Mouse (Mus musculus) erythroid progenitor cell, adult 5-6 weeks (primary cell): ENCODE data around the gene Slk. TPM values are rescaled to one million over a fixed set of nuclear protein-coding genes. Genes with fewer than 3 reads are reported as not detected.
"Not testable (repeated sequence)": the region's sequence is repeated elsewhere in the genome, so short reads cannot be mapped to it uniquely, and the experiment has no call there.

Source experiments
- ATAC-seq: replicated peaks from 2 replicates; pipeline ENCODE4 v1.8.0; 2016; ENCODE audit warnings: moderate number of reproducible peaks, mild to moderate bottlenecking, moderate TSS enrichment, inconsistent platforms; ENCODE audit not compliant: poor library complexity, low FRiP score, severe bottlenecking
- total RNA-seq, 2 experiments: library from RNA; stranded (forward) in 1 of 2; stranded (reverse) in 1 of 2; fragments of 150-400 nt in 1 of 2; fragments of 186-747, 209-891 nt in 1 of 2; gene quantifications; 2 replicates each; pipeline versions ENCODE4 v1.2.3 to v1.2.4; 2015 to 2017; ENCODE audit warnings: low replicate concordance in 2 of 2

Gene Slk
- total RNA-seq, 2 experiments from 2014 or later: 134 to 173 TPM

GRCm38 (mm10) chr19:47565031-47565654 is 14.3 kb upstream of the Slk start:
- no peak for ATAC-seq

- no peak for ATAC-seq
These were observed 13.5 kb upstream of the Slk start for GRCm38 (mm10) chr19:47565994-47566393.

GRCm38 (mm10) chr19:47570042-47570441 is 9.4 kb upstream of the Slk start:
- no peak for ATAC-seq

GRCm38 (mm10) chr19:47571981-47572380 is 7.5 kb upstream of the Slk start:
- ATAC-seq: not testable (repeated sequence)

GRCm38 (mm10) chr19:47573718-47574117 is 5.8 kb upstream of the Slk start:
- ATAC-seq: no peak

GRCm38 (mm10) chr19:47578581-47579224 is 775 bp upstream of the Slk start:
- peak; percentile 10; the same call in 1 of the 2 replicates for ATAC-seq

GRCm38 (mm10) chr19:47579788-47580631 is 532 bp downstream of the Slk start:
- ATAC-seq: peak; percentile 32

GRCm38 (mm10) chr19:47585772-47586171 is 6.3 kb downstream of the Slk start:
- ATAC-seq: no peak

- no peak for ATAC-seq
These were observed 7.5 kb downstream of the Slk start for GRCm38 (mm10) chr19:47587009-47587408.

GRCm38 (mm10) chr19:47608513-47608912 is 29.0 kb downstream of the Slk start:
- ATAC-seq: peak; percentile 52; the same call in 1 of the 2 replicates

- ATAC-seq: no peak
These were observed 34.0 kb downstream of the Slk start for GRCm38 (mm10) chr19:47613442-47613841.

GRCm38 (mm10) chr19:47621478-47621877 is 42.0 kb downstream of the Slk start:
- no peak for ATAC-seq

GRCm38 (mm10) chr19:47624940-47625711 is 45.6 kb downstream of the Slk start:
- no peak for ATAC-seq

GRCm38 (mm10) chr19:47627450-47627849 is 48.0 kb downstream of the Slk start:
- ATAC-seq: no peak

- ATAC-seq: no peak
These were observed 49.6 kb downstream of the Slk start for GRCm38 (mm10) chr19:47629068-47629467.

- no peak for ATAC-seq
These were observed 50.9 kb downstream of the Slk start for GRCm38 (mm10) chr19:47630381-47630780.

GRCm38 (mm10) chr19:47631799-47632198 is 52.3 kb downstream of the Slk start:
- ATAC-seq: no peak

- ATAC-seq: no peak
These were observed 55.9 kb downstream of the Slk start for GRCm38 (mm10) chr19:47635380-47635779.

GRCm38 (mm10) chr19:47643910-47644309 is 64.4 kb downstream of the Slk start:
- ATAC-seq: no peak

GRCm38 (mm10) chr19:47645583-47645982 is 66.1 kb downstream of the Slk start:
- ATAC-seq: no peak
